Mouse (Mus musculus) retina, postnatal 7 days (tissue): ENCODE results near the gene Naif1.

Experiments used
- DNase-seq: peaks from one replicate; pipeline ENCODE4 v3.0.0-alpha.2; 2012; ENCODE audit warnings: low read depth, low spot score

Gene Naif1

GRCm38 (mm10) chr2:32501754-32502324 lies 51.6 kb downstream of the Naif1 start:
- no peak for DNase-seq

GRCm38 (mm10) chr2:32502843-32503242 lies 52.6 kb downstream of the Naif1 start:
- DNase-seq = no peak

GRCm38 (mm10) chr2:32503588-32503987 lies 53.3 kb downstream of the Naif1 start:
- DNase-seq = no peak

- no peak for DNase-seq
Measured at GRCm38 (mm10) chr2:32505536-32505935, 55.3 kb downstream of the Naif1 start.
